Mouse (Mus musculus): Measurements from ENCODE around the gene Stk40. TPM values are rescaled to one million over a fixed set of nuclear protein-coding genes. Genes with fewer than 3 reads are reported as not detected.

The Stk40 gene
- polyA plus RNA-seq, 1 experiment from 2014 or later = 26.7 TPM

DNA sequence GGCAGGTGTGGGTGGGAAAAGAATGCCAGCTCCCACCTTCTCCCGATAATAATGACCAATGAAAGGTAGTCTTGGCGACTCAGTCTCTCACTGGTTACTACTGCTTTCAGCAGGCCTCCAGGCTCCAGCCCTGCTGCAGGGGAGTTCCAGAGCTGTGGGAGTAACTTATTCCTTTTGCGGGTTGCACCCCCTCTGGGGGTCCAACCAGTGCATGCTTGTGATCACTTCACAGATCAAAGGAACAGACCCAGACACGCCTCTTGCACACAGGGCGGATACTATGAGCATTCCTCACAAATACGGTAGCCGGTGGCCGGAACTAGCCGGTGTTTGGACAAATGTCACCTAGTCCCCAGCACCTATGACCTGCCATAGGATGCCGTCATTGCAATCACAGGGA, 46.0 kb downstream of the Stk40 start:
- H3K27me3 ChIP-seq (replicated peaks; ENCODE audit: insufficient read depth, low read length) = no peaks in the 10 kb centered on the region
- 0 out of 2 replicates have a peak, but pooled peaks cover 6% of the 10 kb centered on the region for H3K36me3 ChIP-seq (ENCODE audit: insufficient read depth, low read length)
- ATAC-seq = no peak
- peak overlapping the region; percentile 78 for H3K4me2 ChIP-seq (replicated peaks; ENCODE audit: low read depth, low read length)
- TF ChIP-seq EP300 (IDR thresholded peaks at IDR 0.05) = no peak
- no peak for TF ChIP-seq CTCF (IDR thresholded peaks at IDR 0.05)
- no peak overlapping the region for H3K9ac ChIP-seq (replicated peaks; ENCODE audit: low read depth)
- H3K4me1 ChIP-seq (ENCODE audit: insufficient read depth, low read depth, low read length) = peaks cover 22% of the 10 kb centered on the region
- peak; percentile 9 for DNase-seq (ENCODE audit: low spot score)
- peak overlapping the region; percentile 93 for H3K27ac ChIP-seq (ENCODE audit: low read length)
- H3K9me3 ChIP-seq (ENCODE audit: low read length) = no peaks in the 10 kb centered on the region
- WGBS = 20% methylated on average over 10 of the region's 10 CpGs
- peak overlapping the region; percentile 57 for H3K4me3 ChIP-seq (ENCODE audit: low read depth, low read length)

DNA sequence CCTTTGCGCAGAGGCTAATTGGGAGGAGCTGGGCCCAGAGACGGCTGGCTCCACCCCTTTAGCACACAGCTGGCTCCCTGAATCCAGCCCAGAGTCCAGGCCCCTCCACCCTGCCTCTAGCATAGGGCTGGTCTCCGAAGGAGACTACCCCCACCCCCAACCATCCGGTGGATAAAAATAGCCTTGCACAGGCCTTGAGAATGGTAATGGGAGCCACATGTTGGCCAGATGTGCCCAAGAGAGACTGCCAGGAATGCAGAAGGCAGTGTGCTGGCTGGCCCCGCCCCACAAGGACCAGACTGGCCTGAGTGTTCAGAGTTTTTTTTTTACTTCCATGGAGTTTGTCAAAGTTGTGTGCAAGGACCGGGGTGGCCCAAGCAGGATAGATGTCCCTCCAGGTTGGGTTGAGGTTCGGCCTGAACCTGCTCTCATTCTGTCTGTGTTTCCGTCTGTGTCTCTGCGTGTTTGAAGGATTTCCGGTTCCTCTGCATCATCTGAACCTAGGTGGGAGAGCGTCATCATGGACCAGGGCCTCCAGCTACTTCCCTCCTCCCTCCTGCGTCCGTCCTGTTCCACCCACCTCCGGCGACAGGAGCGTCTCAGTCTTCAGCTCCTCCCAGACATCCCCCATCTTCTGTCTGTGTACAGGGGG, 46.7 kb downstream of the Stk40 start:
- no peak for TF ChIP-seq CTCF (IDR thresholded peaks at IDR 0.05)
- TF ChIP-seq EP300 (IDR thresholded peaks at IDR 0.05) = peak; percentile 68
- ATAC-seq = peak; percentile 70

DNA sequence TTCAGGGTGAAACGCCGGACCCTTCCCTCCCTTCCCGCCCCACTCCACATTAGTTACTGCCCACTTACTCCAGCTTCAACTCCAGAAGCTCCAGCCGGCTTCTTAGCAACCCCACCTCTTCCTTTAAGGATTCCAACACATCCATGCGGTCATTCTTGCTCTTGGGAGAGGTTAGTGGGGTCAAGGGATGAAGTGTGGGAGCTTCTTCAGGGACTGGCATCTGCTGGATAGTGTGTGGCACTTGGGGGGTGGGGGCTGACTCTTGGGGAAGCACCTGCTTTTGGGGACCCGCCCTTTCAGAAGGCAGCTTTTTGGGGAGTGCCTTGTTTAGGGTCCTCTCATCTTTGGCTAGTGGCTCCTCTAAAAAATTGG, 47.2 kb downstream of the Stk40 start:
- TF ChIP-seq EP300 (IDR thresholded peaks at IDR 0.05) (no peak), CTCF (IDR thresholded peaks at IDR 0.05) (no peak)
- Histone ChIP-seq H3K36me3 (ENCODE audit: insufficient read depth, low read length) (0 out of 2 replicates have a peak, but pooled peaks cover 6% of the 10 kb centered on the region), H3K4me1 (ENCODE audit: insufficient read depth, low read depth, low read length) (peaks cover 27% of the 10 kb centered on the region), H3K4me2 (replicated peaks; ENCODE audit: low read depth, low read length) (peak overlapping the region; percentile 78), H3K4me3 (ENCODE audit: low read depth, low read length) (no peak overlapping the region), H3K27me3 (replicated peaks; ENCODE audit: insufficient read depth, low read length) (no peaks in the 10 kb centered on the region), H3K9ac (replicated peaks; ENCODE audit: low read depth) (no peak overlapping the region), H3K9me3 (ENCODE audit: low read length) (no peaks in the 10 kb centered on the region), H3K27ac (ENCODE audit: low read length) (peak overlapping the region; percentile 93)
- WGBS = 46% methylated on average over 6 of the region's 6 CpGs
- DNase-seq (ENCODE audit: low spot score) (peak; percentile 24), ATAC-seq (no peak)

More for the DNA sequence above, 46.7 kb downstream of the Stk40 start:
- peak; percentile 95 for DNase-seq (ENCODE audit: low spot score)
- H3K4me3 ChIP-seq (ENCODE audit: low read depth, low read length) = no peak overlapping the region
- peak overlapping the region; percentile 78 for H3K4me2 ChIP-seq (replicated peaks; ENCODE audit: low read depth, low read length)
- peaks cover 22% of the 10 kb centered on the region for H3K4me1 ChIP-seq (ENCODE audit: insufficient read depth, low read depth, low read length)
- H3K27me3 ChIP-seq (replicated peaks; ENCODE audit: insufficient read depth, low read length) = no peaks in the 10 kb centered on the region
- no peaks in the 10 kb centered on the region for H3K9me3 ChIP-seq (ENCODE audit: low read length)
- WGBS = 25% methylated on average over 16 of the region's 16 CpGs
- H3K36me3 ChIP-seq (ENCODE audit: insufficient read depth, low read length) = 0 out of 2 replicates have a peak, but pooled peaks cover 6% of the 10 kb centered on the region
- peak overlapping the region; percentile 93 for H3K27ac ChIP-seq (ENCODE audit: low read length)
- H3K9ac ChIP-seq (replicated peaks; ENCODE audit: low read depth) = no peak overlapping the region

DNA sequence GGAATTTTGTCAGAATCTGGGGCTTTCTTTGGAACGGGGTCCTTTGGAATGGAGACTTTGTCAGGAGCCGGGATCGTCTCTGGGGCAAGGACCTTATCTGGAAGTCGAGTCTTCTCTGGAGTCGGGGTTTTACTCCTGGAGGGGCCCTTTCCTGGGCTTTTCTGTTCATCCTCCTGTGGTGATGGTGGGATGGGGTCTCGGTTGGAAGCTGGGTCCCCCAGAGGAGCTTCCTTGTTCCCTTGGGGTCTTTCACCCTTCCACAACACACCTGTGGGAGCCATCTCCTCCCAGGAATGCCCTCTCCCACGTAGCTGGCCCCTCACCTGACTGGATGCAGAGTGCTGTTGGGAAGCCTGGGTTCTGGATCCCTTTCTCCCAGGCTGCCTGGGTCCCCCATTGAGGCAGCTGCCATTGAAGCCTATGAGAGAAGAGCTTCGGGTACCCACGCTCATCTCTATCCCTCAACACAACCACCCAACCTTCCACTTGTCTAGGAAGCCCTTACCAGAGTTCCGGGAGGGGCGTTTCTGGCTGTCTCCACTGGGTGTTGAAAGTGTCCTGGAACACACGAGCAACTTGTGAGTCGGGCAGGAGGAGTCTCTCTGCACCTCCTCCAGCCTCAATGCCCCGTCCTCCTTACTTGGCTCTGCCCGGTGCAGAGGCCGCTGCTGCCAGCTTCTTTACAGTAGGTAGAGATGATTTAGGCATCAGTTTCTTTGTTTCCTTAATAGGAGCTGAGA, 48.1 kb downstream of the Stk40 start:
- DNase-seq (ENCODE audit: low spot score) (no peak), ATAC-seq (no peak)
- Histone ChIP-seq H3K27me3 (replicated peaks; ENCODE audit: insufficient read depth, low read length) (no peaks in the 10 kb centered on the region), H3K4me1 (ENCODE audit: insufficient read depth, low read depth, low read length) (peaks cover 28% of the 10 kb centered on the region), H3K4me3 (ENCODE audit: low read depth, low read length) (no peak overlapping the region), H3K9ac (replicated peaks; ENCODE audit: low read depth) (no peak overlapping the region), H3K4me2 (replicated peaks; ENCODE audit: low read depth, low read length) (no peak overlapping the region), H3K9me3 (ENCODE audit: low read length) (no peaks in the 10 kb centered on the region), H3K36me3 (ENCODE audit: insufficient read depth, low read length) (peaks cover 6% of the 10 kb centered on the region; the same call in 1 of the 2 replicates), H3K27ac (ENCODE audit: low read length) (no peak overlapping the region)
- TF ChIP-seq CTCF (IDR thresholded peaks at IDR 0.05) (no peak), EP300 (IDR thresholded peaks at IDR 0.05) (no peak)
- WGBS = 77% methylated on average over 16 of the region's 16 CpGs

DNA sequence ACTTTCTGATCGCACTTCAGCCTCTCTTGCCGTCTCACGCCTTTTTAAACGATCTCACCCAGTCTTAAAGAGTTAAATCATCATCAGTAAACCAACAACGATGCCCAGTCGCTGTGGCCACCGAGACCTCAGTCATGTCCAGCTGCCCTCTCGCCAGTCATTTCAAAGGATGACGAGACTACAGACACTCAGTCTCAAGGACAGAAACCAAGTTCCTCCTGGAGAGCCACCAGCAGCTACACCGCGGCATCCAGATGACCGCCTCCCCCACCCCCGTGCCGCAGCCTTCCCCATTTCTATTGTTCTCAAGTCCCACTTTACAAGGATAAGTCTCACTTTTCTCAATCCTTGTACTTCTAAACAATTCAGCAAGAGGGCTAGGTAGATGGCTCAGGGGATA, 49.1 kb downstream of the Stk40 start:
- Histone ChIP-seq H3K27me3 (replicated peaks; ENCODE audit: insufficient read depth, low read length) (no peaks in the 10 kb centered on the region), H3K36me3 (ENCODE audit: insufficient read depth, low read length) (peaks cover 6% of the 10 kb centered on the region; the same call in 1 of the 2 replicates), H3K9me3 (ENCODE audit: low read length) (no peaks in the 10 kb centered on the region), H3K4me3 (ENCODE audit: low read depth, low read length) (no peak overlapping the region), H3K9ac (replicated peaks; ENCODE audit: low read depth) (no peak overlapping the region), H3K4me1 (ENCODE audit: insufficient read depth, low read depth, low read length) (peaks cover 22% of the 10 kb centered on the region), H3K4me2 (replicated peaks; ENCODE audit: low read depth, low read length) (no peak overlapping the region), H3K27ac (ENCODE audit: low read length) (no peak overlapping the region)
- 49% methylated on average over 14 of the region's 14 CpGs for WGBS
- ATAC-seq (no peak), DNase-seq (ENCODE audit: low spot score) (no peak)
- TF ChIP-seq CTCF (IDR thresholded peaks at IDR 0.05) (no peak), EP300 (IDR thresholded peaks at IDR 0.05) (no peak)

DNA sequence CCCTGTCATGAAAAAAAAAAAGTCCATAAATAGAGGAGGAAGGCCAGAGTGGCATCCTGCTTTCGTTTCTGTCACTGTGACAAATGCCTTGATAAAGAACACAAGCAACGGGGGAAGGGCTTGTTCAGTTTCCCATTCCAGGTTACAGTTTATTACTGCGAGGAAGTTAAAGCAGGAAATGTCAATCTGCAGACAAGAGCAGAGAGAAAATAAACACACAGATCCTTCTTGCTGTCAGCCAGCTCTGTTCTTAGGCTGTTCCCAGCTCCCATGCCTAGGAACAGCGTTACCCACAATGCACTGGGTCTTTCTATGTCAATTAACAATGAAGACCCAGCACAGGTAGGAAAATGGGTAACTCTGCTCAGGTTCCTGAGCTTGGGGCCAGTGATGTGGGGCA, 51.4 kb downstream of the Stk40 start:
- H3K9ac ChIP-seq (replicated peaks; ENCODE audit: low read depth) = no peak overlapping the region
- no peaks in the 10 kb centered on the region for H3K9me3 ChIP-seq (ENCODE audit: low read length)
- peaks cover 18% of the 10 kb centered on the region for H3K4me1 ChIP-seq (ENCODE audit: insufficient read depth, low read depth, low read length)
- peak; percentile 65 for DNase-seq (ENCODE audit: low spot score)
- H3K4me3 ChIP-seq (ENCODE audit: low read depth, low read length) = no peak overlapping the region
- 0 out of 2 replicates have a peak, but pooled peaks have one; percentile 8 for ATAC-seq
- H3K27ac ChIP-seq (ENCODE audit: low read length) = peak overlapping the region; percentile 73
- peaks cover 6% of the 10 kb centered on the region; the same call in 1 of the 2 replicates for H3K36me3 ChIP-seq (ENCODE audit: insufficient read depth, low read length)
- WGBS = 28% methylated on average over 4 of the region's 4 CpGs
- no peak overlapping the region for H3K4me2 ChIP-seq (replicated peaks; ENCODE audit: low read depth, low read length)
- H3K27me3 ChIP-seq (replicated peaks; ENCODE audit: insufficient read depth, low read length) = no peaks in the 10 kb centered on the region
- no peak for TF ChIP-seq CTCF (IDR thresholded peaks at IDR 0.05)
- peak; percentile 86 for TF ChIP-seq EP300 (IDR thresholded peaks at IDR 0.05)
